Mouse (Mus musculus): ENCODE data around the gene Arnt. TPM values are rescaled to one million over a fixed set of nuclear protein-coding genes. Genes with fewer than 3 reads are reported as not detected.

Gene Arnt
- polyA plus RNA-seq, 1 experiment from 2014 or later: 52.8 TPM

DNA sequence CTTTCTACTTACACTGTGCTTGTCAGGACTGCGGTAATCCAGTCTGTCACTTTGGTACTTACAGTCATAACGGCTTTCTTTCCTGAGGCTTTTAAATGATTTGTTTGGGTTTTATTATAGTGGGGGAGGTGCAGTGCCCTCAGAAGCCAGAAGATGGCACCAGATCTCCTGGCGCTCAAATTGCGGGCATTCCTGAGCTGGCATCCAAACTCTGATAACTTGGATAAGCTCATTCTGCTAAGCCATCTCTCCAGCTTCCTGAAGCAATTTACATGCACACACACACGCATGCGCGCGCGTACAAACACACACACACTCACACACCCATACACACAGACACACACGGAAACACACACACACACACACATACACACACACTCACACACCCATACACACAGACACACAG lies 83.3 kb downstream of the Arnt start:
- no peak overlapping the region for H3K27ac ChIP-seq (ENCODE audit: low read length)
- H3K27me3 ChIP-seq (ENCODE audit: control insufficient read depth, insufficient read depth, low read depth, low read length): no peaks in the 10 kb centered on the region
- 12% methylated on average over 10 of the region's 10 CpGs for WGBS

GRCm38 (mm10) chr3:95518891-95519290 lies 84.7 kb downstream of the Arnt start:
- Histone ChIP-seq H3K4me2 (ENCODE audit: low read depth, low read length) (no peak overlapping the region), H3K27me3 (ENCODE audit: control insufficient read depth, insufficient read depth, low read depth, low read length) (no peaks in the 10 kb centered on the region), H3K27ac (ENCODE audit: low read length) (no peak overlapping the region), H3K36me3 (ENCODE audit: control insufficient read depth, insufficient read depth, low read length) (no peaks in the 10 kb centered on the region), H3K9me3 (ENCODE audit: control insufficient read depth, low read length) (no peaks in the 10 kb centered on the region), H3K4me3 (ENCODE audit: low read length) (no peak overlapping the region), H3K9ac (ENCODE audit: low read length) (no peak overlapping the region), H3K4me1 (replicated peaks; ENCODE audit: control insufficient read depth, insufficient read depth, low read length) (no peaks in the 10 kb centered on the region)
- ATAC-seq (ENCODE audit: low read depth): no peak
- 78% methylated on average over 7 of the region's 7 CpGs for WGBS

More for the DNA sequence above, 83.3 kb downstream of the Arnt start:
- no peaks in the 10 kb centered on the region for H3K9me3 ChIP-seq (ENCODE audit: control insufficient read depth, low read length)
- H3K4me1 ChIP-seq (replicated peaks; ENCODE audit: control insufficient read depth, insufficient read depth, low read length): no peaks in the 10 kb centered on the region
- H3K4me3 ChIP-seq (ENCODE audit: low read length): no peak overlapping the region
- H3K36me3 ChIP-seq (ENCODE audit: control insufficient read depth, insufficient read depth, low read length): no peaks in the 10 kb centered on the region
- no peak overlapping the region for H3K4me2 ChIP-seq (ENCODE audit: low read depth, low read length)
- H3K9ac ChIP-seq (ENCODE audit: low read length): no peak overlapping the region
- peak; percentile 72; the same call in 1 of the 2 replicates for ATAC-seq (ENCODE audit: low read depth)

GRCm38 (mm10) chr3:95519315-95519714 lies 85.1 kb downstream of the Arnt start:
- no peak overlapping the region for H3K9ac ChIP-seq (ENCODE audit: low read length)
- WGBS: 58% methylated on average over 2 of the region's 2 CpGs
- no peak overlapping the region for H3K27ac ChIP-seq (ENCODE audit: low read length)
- no peak for ATAC-seq (ENCODE audit: low read depth)
- no peaks in the 10 kb centered on the region for H3K36me3 ChIP-seq (ENCODE audit: control insufficient read depth, insufficient read depth, low read length)
- no peak overlapping the region for H3K4me2 ChIP-seq (ENCODE audit: low read depth, low read length)
- no peaks in the 10 kb centered on the region for H3K27me3 ChIP-seq (ENCODE audit: control insufficient read depth, insufficient read depth, low read depth, low read length)
- no peaks in the 10 kb centered on the region for H3K4me1 ChIP-seq (replicated peaks; ENCODE audit: control insufficient read depth, insufficient read depth, low read length)
- no peaks in the 10 kb centered on the region for H3K9me3 ChIP-seq (ENCODE audit: control insufficient read depth, low read length)
- no peak overlapping the region for H3K4me3 ChIP-seq (ENCODE audit: low read length)

DNA sequence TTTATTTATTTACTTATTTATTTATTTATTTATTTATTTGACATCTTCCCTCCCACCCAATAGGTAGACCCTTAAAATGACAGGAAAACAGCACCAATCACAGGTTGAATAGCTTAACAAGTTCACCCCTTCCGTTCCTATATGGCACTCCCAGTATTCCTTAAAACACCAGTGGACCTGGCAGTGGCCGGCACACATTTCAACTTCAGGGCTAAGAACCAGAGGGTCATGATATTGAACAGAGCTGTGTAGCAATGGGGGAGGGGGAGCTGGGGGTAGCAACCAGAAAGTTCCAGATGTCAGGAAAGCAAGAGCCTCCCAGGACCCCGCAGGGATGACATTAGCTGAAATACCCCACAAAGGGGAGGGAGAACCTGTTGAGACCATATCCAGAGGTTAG lies 85.9 kb downstream of the Arnt start:
- no peaks in the 10 kb centered on the region for H3K4me1 ChIP-seq (replicated peaks; ENCODE audit: control insufficient read depth, insufficient read depth, low read length)
- no peaks in the 10 kb centered on the region for H3K9me3 ChIP-seq (ENCODE audit: control insufficient read depth, low read length)
- no peaks in the 10 kb centered on the region for H3K36me3 ChIP-seq (ENCODE audit: control insufficient read depth, insufficient read depth, low read length)
- H3K9ac ChIP-seq (ENCODE audit: low read length): no peak overlapping the region
- H3K27ac ChIP-seq (ENCODE audit: low read length): no peak overlapping the region
- ATAC-seq (ENCODE audit: low read depth): no peak
- no peaks in the 10 kb centered on the region for H3K27me3 ChIP-seq (ENCODE audit: control insufficient read depth, insufficient read depth, low read depth, low read length)
- H3K4me3 ChIP-seq (ENCODE audit: low read length): no peak overlapping the region
- no peak overlapping the region for H3K4me2 ChIP-seq (ENCODE audit: low read depth, low read length)
- 89% methylated on average over 3 of the region's 3 CpGs for WGBS

DNA sequence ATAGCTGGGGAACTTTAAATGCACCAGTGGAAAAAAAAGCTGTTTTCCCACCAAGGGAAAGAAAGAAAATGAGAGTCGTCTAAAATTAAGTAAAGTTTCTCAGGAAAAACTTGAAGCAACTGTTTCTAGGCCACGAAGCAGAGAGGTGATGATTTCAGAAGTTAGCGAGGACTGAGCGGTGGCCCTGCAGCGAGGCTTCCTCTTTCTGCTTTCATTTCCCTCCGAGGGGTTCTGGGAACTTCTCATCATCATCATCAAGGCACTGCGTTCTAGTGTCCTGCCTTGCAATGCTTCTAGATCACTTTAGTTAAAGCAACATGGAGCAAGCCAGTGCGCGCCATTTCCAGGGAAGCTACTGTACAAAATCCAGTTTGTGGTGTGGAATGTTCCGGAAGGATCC lies 87.0 kb downstream of the Arnt start:
- 84% methylated on average over 10 of the region's 10 CpGs for WGBS
- Histone ChIP-seq H3K9ac (ENCODE audit: low read length) (no peak overlapping the region), H3K27ac (ENCODE audit: low read length) (no peak overlapping the region), H3K4me1 (replicated peaks; ENCODE audit: control insufficient read depth, insufficient read depth, low read length) (no peaks in the 10 kb centered on the region), H3K36me3 (ENCODE audit: control insufficient read depth, insufficient read depth, low read length) (no peaks in the 10 kb centered on the region), H3K27me3 (ENCODE audit: control insufficient read depth, insufficient read depth, low read depth, low read length) (no peaks in the 10 kb centered on the region), H3K4me2 (ENCODE audit: low read depth, low read length) (no peak overlapping the region), H3K4me3 (ENCODE audit: low read length) (no peak overlapping the region), H3K9me3 (ENCODE audit: control insufficient read depth, low read length) (no peaks in the 10 kb centered on the region)
- ATAC-seq (ENCODE audit: low read depth): no peak

DNA sequence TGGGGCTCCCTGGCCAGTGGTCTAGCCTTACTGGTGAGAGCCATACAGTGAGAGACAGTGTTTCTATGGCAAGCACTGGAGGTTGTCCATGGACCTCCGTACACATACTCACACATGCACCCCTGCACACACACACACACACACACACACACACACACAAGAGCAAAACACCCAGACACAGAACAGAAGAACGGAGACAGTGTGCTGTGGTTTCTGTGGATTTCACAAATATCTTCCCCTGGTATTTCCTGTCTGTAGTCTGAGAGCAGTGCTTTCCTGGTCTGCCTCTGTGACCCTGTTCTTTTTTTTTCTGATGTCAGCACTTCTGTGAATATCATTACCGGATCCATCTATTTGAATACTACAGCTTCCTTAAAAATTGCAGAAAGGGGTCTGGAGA lies 89.5 kb downstream of the Arnt start:
- H3K36me3 ChIP-seq (ENCODE audit: control insufficient read depth, insufficient read depth, low read length): no peaks in the 10 kb centered on the region
- no peak overlapping the region for H3K27ac ChIP-seq (ENCODE audit: low read length)
- H3K27me3 ChIP-seq (ENCODE audit: control insufficient read depth, insufficient read depth, low read depth, low read length): no peaks in the 10 kb centered on the region
- no peaks in the 10 kb centered on the region for H3K4me1 ChIP-seq (replicated peaks; ENCODE audit: control insufficient read depth, insufficient read depth, low read length)
- 0 out of 2 replicates have a peak, but pooled peaks have one; percentile 23 for ATAC-seq (ENCODE audit: low read depth)
- H3K9ac ChIP-seq (ENCODE audit: low read length): no peak overlapping the region
- 34% methylated on average over 3 of the region's 3 CpGs for WGBS
- H3K4me2 ChIP-seq (ENCODE audit: low read depth, low read length): no peak overlapping the region
- no peaks in the 10 kb centered on the region for H3K9me3 ChIP-seq (ENCODE audit: control insufficient read depth, low read length)
- H3K4me3 ChIP-seq (ENCODE audit: low read length): no peak overlapping the region

- Histone ChIP-seq H3K4me2 (ENCODE audit: low read depth, low read length) (no peak overlapping the region), H3K36me3 (ENCODE audit: control insufficient read depth, insufficient read depth, low read length) (no peaks in the 10 kb centered on the region), H3K9me3 (ENCODE audit: control insufficient read depth, low read length) (no peaks in the 10 kb centered on the region), H3K27ac (ENCODE audit: low read length) (no peak overlapping the region), H3K27me3 (ENCODE audit: control insufficient read depth, insufficient read depth, low read depth, low read length) (no peaks in the 10 kb centered on the region), H3K9ac (ENCODE audit: low read length) (no peak overlapping the region), H3K4me1 (replicated peaks; ENCODE audit: control insufficient read depth, insufficient read depth, low read length) (no peaks in the 10 kb centered on the region), H3K4me3 (ENCODE audit: low read length) (no peak overlapping the region)
- no peak for ATAC-seq (ENCODE audit: low read depth)
- 47% methylated on average over 2 of the region's 2 CpGs for WGBS
Observed at GRCm38 (mm10) chr3:95524673-95525072, 90.5 kb downstream of the Arnt start.

GRCm38 (mm10) chr3:95526111-95526510 lies 91.9 kb downstream of the Arnt start:
- Histone ChIP-seq H3K27me3 (ENCODE audit: control insufficient read depth, insufficient read depth, low read depth, low read length) (no peaks in the 10 kb centered on the region), H3K4me3 (ENCODE audit: low read length) (no peak overlapping the region), H3K4me2 (ENCODE audit: low read depth, low read length) (no peak overlapping the region), H3K27ac (ENCODE audit: low read length) (no peak overlapping the region), H3K4me1 (replicated peaks; ENCODE audit: control insufficient read depth, insufficient read depth, low read length) (no peaks in the 10 kb centered on the region), H3K9me3 (ENCODE audit: control insufficient read depth, low read length) (no peaks in the 10 kb centered on the region), H3K9ac (ENCODE audit: low read length) (no peak overlapping the region), H3K36me3 (ENCODE audit: control insufficient read depth, insufficient read depth, low read length) (no peaks in the 10 kb centered on the region)
- ATAC-seq (ENCODE audit: low read depth): no peak

DNA sequence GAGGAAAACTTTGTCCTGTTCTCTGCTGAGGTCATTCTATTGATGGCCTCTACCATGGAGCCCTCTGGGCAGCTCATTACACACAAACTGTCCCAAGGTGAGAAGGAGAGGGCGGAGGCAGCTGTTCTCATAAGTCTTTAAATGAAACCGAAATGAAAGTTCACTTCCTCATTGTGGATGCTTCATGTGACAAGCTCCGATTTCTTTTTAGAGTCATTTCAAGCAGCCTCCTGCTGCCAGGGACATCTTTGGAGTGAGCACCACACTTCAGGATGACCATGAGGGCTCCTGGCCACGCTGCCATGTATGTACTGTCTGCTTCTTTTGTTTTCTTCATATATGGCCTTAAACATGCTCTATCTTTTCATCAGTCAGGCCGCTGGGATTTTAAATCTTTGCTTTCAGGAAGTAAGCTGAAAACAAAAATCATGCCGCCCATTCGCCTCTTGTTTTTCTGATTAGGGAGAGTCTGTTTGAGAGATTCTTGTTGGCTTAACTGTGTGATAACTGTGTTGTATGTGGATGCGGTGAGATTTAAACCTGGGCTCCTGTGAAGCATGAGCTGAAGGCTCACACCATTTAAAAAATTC lies 92.5 kb downstream of the Arnt start, which contains the start of gene Ctss:
Gene Ctss, plus strand, starts transcription at position 165 of the 590 bp plus-strand sequence.
- no peak within 1 kb of the TSS for H3K9ac ChIP-seq (ENCODE audit: low read length)
- no peak within 1 kb of the TSS for H3K4me2 ChIP-seq (ENCODE audit: low read depth, low read length)
- no peaks in the 10 kb centered on the region for H3K4me1 ChIP-seq (replicated peaks; ENCODE audit: control insufficient read depth, insufficient read depth, low read length)
- WGBS: 84% methylated on average over 8 of the region's 8 CpGs
- H3K4me3 ChIP-seq (ENCODE audit: low read length): no peak within 1 kb of the TSS
- no peaks in the 10 kb centered on the region for H3K36me3 ChIP-seq (ENCODE audit: control insufficient read depth, insufficient read depth, low read length)
- H3K27me3 ChIP-seq (ENCODE audit: control insufficient read depth, insufficient read depth, low read depth, low read length): no peaks in the 10 kb centered on the region
- H3K27ac ChIP-seq (ENCODE audit: low read length): no peak within 1 kb of the TSS
- ATAC-seq (ENCODE audit: low read depth): no peak
- H3K9me3 ChIP-seq (ENCODE audit: control insufficient read depth, low read length): no peaks in the 10 kb centered on the region

- H3K9me3 ChIP-seq (ENCODE audit: control insufficient read depth, low read length): no peaks in the 10 kb centered on the region
- no peaks in the 10 kb centered on the region for H3K4me1 ChIP-seq (replicated peaks; ENCODE audit: control insufficient read depth, insufficient read depth, low read length)
- H3K4me2 ChIP-seq (ENCODE audit: low read depth, low read length): no peak overlapping the region
- H3K36me3 ChIP-seq (ENCODE audit: control insufficient read depth, insufficient read depth, low read length): no peaks in the 10 kb centered on the region
- no peak overlapping the region for H3K27ac ChIP-seq (ENCODE audit: low read length)
- WGBS: 73% methylated on average over 6 of the region's 6 CpGs
- H3K27me3 ChIP-seq (ENCODE audit: control insufficient read depth, insufficient read depth, low read depth, low read length): no peaks in the 10 kb centered on the region
- no peak overlapping the region for H3K4me3 ChIP-seq (ENCODE audit: low read length)
- H3K9ac ChIP-seq (ENCODE audit: low read length): no peak overlapping the region
- no peak for ATAC-seq (ENCODE audit: low read depth)
Observed at GRCm38 (mm10) chr3:95529814-95530213, 95.6 kb downstream of the Arnt start.

Data from lung, embryonic 16.5 days (tissue).